Mouse (Mus musculus) cerebellum, adult 11 months (tissue): ENCODE data around the gene Plpp1.

Experiments used
- DNase-seq: peaks from one replicate; pipeline ENCODE4 v3.0.0; 2022

Plpp1 gene

GRCm38 (mm10) chr13:112862978-112863677, 62.5 kb downstream of the Plpp1 start:
- no peak for DNase-seq

- no peak for DNase-seq
Observed at GRCm38 (mm10) chr13:112866782-112867181, 66.2 kb downstream of the Plpp1 start.

- no peak for DNase-seq
Observed at GRCm38 (mm10) chr13:112867381-112867780, 66.8 kb downstream of the Plpp1 start.

GRCm38 (mm10) chr13:112870039-112870690, 69.6 kb downstream of the Plpp1 start:
- no peak for DNase-seq

GRCm38 (mm10) chr13:112871500-112872266, 71.1 kb downstream of the Plpp1 start:
- no peak for DNase-seq

GRCm38 (mm10) chr13:112887234-112887633, 86.6 kb downstream of the Plpp1 start:
- no peak for DNase-seq

- DNase-seq, result no peak
Observed at GRCm38 (mm10) chr13:112902176-112902575, 101.6 kb downstream of the Plpp1 start.

GRCm38 (mm10) chr13:112909663-112910062, 109.1 kb downstream of the Plpp1 start:
- no peak for DNase-seq

GRCm38 (mm10) chr13:112910434-112910833, 109.8 kb downstream of the Plpp1 start:
- no peak for DNase-seq
